Mouse (Mus musculus) G1E (cell line): ENCODE data around the gene Snapc4.

ENCODE experiments used
- CTCF ChIP-seq: IDR thresholded peaks from 2 replicates; pipeline ENCODE4 v1.5.1; 2012; ENCODE audit warnings: low read depth, low read length, inconsistent platforms, mixed read lengths
- GATA1 ChIP-seq: IDR thresholded peaks from 2 replicates; pipeline ENCODE4 v1.6.1; 2012; ENCODE audit warnings: borderline replicate concordance, low read length, inconsistent platforms, mixed read lengths
- POLR2AphosphoS5 ChIP-seq: IDR thresholded peaks from 2 replicates; pipeline ENCODE4 v1.6.1; 2012; ENCODE audit warnings: low read depth, low read length, inconsistent platforms; ENCODE audit not compliant: insufficient replicate concordance

DNA sequence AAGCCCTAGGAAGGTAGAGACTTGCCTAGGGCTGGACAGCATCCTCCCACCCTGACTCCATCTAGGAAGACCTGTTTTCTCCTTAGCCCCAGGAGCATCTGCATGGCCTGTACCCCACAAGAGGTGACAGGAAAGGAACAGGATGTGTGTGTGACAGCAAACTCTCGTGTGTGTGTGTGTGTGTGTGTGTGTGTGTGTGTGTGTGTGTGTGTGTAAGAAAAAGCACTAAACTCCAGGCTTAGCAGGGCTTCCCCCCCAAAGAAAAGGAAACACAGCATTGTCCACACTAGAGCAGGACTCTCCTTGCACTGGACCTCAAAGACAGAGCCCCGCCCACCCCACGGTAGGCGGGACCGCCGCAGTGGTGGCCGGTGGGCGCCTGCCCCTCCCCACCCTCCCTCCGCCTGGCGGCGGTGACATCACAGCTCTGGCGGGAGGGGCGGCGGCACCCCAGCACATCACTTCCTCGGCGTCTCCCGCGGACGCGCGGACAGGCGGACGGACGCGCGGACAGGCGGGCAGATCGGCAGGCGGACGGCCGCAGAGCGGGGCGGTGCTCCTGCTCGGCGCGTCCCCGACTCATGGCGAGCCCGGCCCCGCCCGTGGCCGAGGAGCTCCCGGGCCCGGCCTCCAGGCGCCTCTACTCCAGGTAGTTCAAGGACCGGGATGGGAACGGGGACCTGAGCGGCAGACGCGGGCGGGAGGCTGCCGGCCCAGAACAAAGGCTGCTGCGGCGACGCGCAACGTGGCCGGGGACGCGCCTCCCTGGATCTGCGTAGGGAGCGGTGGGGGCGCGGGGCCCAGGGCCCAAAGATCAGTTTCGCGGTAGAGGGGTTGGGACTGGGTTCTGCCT lies 65.2 kb downstream of the Snapc4 start, which contains the start of gene Gpsm1:
- no peak for TF ChIP-seq CTCF
- TF ChIP-seq GATA1 = no peak
- TF ChIP-seq POLR2AphosphoS5 = no peak
